Mouse (Mus musculus) right cerebral cortex, postnatal 14 days (tissue): ENCODE data around the gene Cfi.
A peak's percentile ranks its signal among the peaks of the same experiment; 100 is the strongest.

ENCODE experiments used
- DNase-seq: peaks from one replicate; pipeline ENCODE4 v3.0.0; 2022

Cfi gene

GRCm38 (mm10) chr3:129835388-129835934, at the start of gene Cfi:
Cfi (plus strand) TSS chr3:129835884.
- no peak for DNase-seq

DNA sequence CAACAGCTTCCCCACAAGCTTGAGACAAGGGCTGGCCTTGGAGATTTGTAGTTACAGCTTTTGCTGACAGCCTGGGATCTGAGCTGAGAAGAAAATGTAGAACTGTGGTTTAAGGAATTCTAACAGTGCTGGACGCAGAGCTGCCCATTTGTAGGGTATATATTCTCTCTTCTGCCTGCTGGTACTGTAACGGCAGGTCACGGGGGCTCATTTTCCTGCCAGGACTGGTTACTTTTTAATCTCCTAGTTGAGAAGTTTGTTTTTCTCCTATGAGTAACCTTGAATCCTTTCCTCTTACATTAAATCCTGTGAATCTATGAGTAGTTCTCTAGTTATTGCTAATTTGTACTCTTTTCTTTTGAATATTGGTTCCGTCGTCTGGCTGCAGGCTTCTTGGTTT, 41.9 kb upstream of the Cfi start:
- DNase-seq, result no peak

- no peak for DNase-seq
Observed at GRCm38 (mm10) chr3:129797341-129797740, 38.3 kb upstream of the Cfi start.

DNA sequence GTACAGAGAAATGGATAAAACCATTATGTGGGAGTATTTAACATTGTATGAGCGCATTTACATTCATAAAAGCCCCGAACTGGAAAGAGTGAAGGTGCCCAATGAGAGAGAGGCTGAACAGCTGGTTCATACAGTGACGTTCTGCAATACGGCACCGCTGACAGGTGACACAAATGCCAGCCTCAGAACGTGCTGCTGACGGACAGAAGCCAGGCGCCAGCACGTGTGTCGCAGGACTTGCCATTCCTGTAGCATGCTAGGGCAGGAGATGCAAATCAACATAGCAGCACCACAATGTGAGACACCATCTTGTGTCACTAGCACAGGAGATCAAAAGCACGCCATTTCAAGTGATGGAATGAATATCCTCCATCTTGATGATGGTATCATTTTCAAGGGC, 37.1 kb upstream of the Cfi start:
- no peak for DNase-seq

- DNase-seq, result no peak
Observed at GRCm38 (mm10) chr3:129799011-129799410, 36.7 kb upstream of the Cfi start.

GRCm38 (mm10) chr3:129803765-129804164, 31.9 kb upstream of the Cfi start, which contains the start of gene Lrit3:
Lrit3 (minus strand) TSS chr3:129804030.
- no peak for DNase-seq

GRCm38 (mm10) chr3:129820847-129821246, 14.8 kb upstream of the Cfi start:
- no peak for DNase-seq

- DNase-seq, result no peak
Observed at GRCm38 (mm10) chr3:129821736-129822135, 13.9 kb upstream of the Cfi start.

DNA sequence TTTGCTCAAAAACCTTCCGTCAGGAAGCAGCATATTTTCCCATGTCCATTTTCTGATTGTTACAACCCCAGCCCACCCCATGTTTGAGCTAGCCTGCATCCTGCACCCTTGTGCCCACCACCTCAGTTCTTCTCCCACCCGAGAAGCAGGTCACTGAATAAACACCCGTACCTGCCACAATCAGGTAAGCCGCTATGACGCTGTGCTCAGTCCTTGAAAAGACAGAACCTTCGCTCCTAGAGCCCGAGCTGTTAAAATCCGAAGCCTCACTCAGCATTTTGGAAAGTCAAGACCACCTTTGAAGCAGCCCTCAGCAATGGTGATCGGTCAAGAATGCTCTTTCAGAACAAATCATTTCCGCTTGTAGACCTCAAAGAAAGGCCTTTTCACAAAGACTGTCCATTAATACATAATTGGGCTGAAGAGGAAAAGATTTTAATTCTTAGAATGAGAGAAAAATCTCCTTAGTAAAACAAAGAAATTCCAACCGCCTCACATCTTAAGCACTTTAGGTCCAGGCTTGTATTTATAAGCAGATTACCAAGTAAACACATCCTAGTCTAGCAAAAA, 13.4 kb upstream of the Cfi start, which contains the start of gene Rrh:
TSS of gene Rrh (minus strand) at position 382 of the 570 bp plus-strand sequence.
- DNase-seq, result no peak

- no peak for DNase-seq
Observed at GRCm38 (mm10) chr3:129823293-129823692, 12.4 kb upstream of the Cfi start.

- no peak for DNase-seq
Observed at GRCm38 (mm10) chr3:129824146-129824545, 11.5 kb upstream of the Cfi start.

GRCm38 (mm10) chr3:129824891-129825290, 10.8 kb upstream of the Cfi start:
- DNase-seq, result no peak

GRCm38 (mm10) chr3:129826691-129827090, 9.0 kb upstream of the Cfi start:
- no peak for DNase-seq

GRCm38 (mm10) chr3:129827691-129828090, 8.0 kb upstream of the Cfi start:
- no peak for DNase-seq

DNA sequence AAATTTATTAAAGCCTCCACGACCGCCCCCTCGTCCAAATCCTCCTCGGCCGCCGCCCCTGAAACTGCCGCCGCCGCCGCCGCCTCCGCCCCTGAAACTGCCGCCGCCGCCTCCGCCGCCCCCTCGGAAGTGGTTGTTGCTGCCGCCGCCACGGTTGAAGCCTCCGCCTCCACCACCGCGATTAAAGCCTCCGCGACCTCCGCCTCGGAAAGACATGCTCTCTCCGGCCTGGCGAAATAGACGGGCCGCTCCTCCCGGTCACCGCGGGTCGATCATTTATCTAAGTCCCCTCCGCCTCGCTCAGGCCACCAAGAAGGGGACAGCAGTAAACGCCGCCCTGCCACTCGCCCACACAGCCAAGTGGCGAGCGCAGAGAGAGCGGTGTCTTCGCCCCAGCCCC, 5.1 kb upstream of the Cfi start:
- DNase-seq, result peak; percentile 45

GRCm38 (mm10) chr3:129831035-129831568, 4.6 kb upstream of the Cfi start, which contains the start of gene Gar1:
Gar1 (minus strand) TSS chr3:129831396.
- DNase-seq, result peak; percentile 97

DNA sequence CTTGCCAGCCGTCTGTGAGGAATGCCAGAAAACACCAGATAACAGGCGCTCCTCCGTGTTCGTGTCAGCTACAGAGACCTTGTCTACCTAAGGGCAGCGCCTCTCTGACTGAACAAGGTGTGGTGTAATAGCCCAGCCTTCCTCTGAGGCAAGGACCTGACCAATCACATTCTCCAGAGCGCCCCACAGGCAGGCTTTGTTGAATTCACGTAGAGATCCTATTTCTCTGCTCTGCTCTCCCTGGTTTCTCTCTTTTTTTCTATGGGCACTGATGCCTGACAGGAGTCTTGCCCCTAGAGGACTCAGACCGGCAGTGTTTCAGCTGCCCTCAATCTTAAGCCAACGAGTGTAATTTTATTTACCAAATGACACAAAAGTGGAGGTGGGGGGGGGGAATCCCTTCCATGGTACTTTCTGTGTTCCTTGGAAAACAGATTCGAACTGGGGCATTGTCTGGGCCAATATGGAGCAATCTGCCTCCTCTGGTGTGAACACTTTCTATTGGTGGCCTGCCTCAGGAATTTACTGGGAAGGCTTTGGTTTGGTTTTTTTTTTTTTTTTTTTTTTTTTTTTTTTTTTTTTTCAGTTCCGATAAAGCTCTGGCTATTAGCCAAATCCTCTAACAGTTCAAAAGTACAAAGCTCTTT, 490 bp downstream of the Cfi start:
- DNase-seq, result no peak

DNA sequence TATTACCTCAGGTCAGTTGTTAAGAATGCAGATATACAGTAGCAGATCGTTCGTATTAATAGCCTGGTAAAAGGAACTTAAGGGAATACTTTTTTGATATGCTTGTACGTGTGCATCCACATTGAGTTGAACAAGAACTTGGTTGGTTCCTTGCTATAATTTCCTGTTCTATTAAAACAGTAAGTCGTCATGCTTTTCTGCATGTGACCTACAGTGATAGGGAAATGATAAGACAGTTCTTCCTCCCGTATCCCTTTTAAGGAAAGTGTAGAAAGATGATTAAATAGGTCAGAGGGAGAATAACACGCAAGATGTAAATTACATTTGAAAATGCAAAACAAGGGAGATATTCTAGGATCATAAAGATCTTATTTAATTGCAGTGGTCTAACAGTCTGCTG, 1.3 kb downstream of the Cfi start:
- DNase-seq, result no peak

- no peak for DNase-seq
Observed at GRCm38 (mm10) chr3:129838017-129838416, 2.3 kb downstream of the Cfi start.

DNA sequence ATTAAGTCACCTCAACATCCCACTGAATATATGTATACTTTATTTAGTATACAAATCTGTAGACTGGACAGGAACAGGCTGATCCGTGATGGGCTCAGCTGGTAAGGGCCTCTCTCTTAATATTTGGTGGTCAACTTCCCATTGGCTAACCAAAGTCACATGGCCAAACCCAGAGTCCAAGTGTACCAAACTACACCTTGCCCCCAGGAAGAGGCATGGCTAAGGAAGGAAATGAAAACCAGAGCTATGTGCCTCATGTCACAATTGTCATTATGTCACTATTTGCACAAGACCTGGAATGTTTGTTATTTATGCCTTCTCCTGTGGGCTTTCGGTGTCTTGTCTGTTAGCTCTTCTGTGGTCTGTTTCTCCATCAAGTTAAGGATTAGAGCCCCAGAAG, 10.2 kb downstream of the Cfi start:
- no peak for DNase-seq

- no peak for DNase-seq
Observed at GRCm38 (mm10) chr3:129846846-129847245, 11.2 kb downstream of the Cfi start.

GRCm38 (mm10) chr3:129862592-129862991, 26.9 kb downstream of the Cfi start:
- no peak for DNase-seq

DNA sequence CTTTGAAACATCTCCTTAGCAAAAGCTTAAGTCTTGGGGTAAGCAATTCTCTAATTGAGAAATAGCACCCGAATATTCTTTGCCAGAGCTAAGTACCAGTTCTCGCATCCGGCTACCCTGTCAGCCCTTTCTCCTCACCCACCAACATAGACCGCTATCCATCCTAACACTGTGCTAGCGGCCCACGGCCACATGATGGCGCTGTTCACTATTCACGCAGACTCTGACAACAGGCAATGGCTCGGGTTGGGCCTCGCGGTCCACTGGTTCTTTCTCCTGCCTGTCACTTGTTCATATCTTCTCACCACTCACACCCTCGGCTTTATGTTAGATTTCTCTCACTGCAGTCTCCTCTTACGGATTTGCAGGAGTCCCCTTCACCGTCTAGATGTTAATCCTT, 28.0 kb downstream of the Cfi start:
- peak; percentile 14 for DNase-seq

GRCm38 (mm10) chr3:129877327-129877726, 41.6 kb downstream of the Cfi start:
- no peak for DNase-seq
